Mouse (Mus musculus): ENCODE measurements around the gene Mical2. TPM values are rescaled to one million over a fixed set of nuclear protein-coding genes. Genes with fewer than 3 reads are reported as not detected.

The Mical2 gene
- polyA plus RNA-seq, 1 experiment from 2014 or later, result 1.2 TPM

GRCm38 (mm10) chr7:112244683-112245082, 19.0 kb downstream of the Mical2 start:
- WGBS, result 34% methylated on average over 6 of the region's 6 CpGs
- Histone ChIP-seq H3K4me3 (ENCODE audit: low read depth, low read length) (no peak overlapping the region), H3K4me1 (ENCODE audit: control insufficient read depth, insufficient read depth, low read length) (0 out of 2 replicates have a peak, but pooled peaks cover 2% of the 10 kb centered on the region), H3K9ac (ENCODE audit: low read length) (no peak overlapping the region), H3K36me3 (ENCODE audit: control insufficient read depth, insufficient read depth, low read length) (no peaks in the 10 kb centered on the region), H3K27ac (ENCODE audit: low read depth, low read length) (no peak overlapping the region), H3K9me3 (ENCODE audit: control insufficient read depth, low read length) (no peaks in the 10 kb centered on the region), H3K27me3 (ENCODE audit: control insufficient read depth, insufficient read depth, low read length) (no peaks in the 10 kb centered on the region), H3K4me2 (no peak overlapping the region)
- no peak for ATAC-seq (ENCODE audit: low FRiP score)
- DNase-seq (ENCODE audit: low spot score, missing footprints), result no peak

GRCm38 (mm10) chr7:112245839-112246438, 20.3 kb downstream of the Mical2 start:
- H3K9me3 ChIP-seq (ENCODE audit: control insufficient read depth, low read length), result no peaks in the 10 kb centered on the region
- no peak overlapping the region for H3K9ac ChIP-seq (ENCODE audit: low read length)
- WGBS, result 89% methylated on average over 4 of the region's 4 CpGs
- H3K4me2 ChIP-seq, result no peak overlapping the region
- no peaks in the 10 kb centered on the region for H3K27me3 ChIP-seq (ENCODE audit: control insufficient read depth, insufficient read depth, low read length)
- no peaks in the 10 kb centered on the region for H3K36me3 ChIP-seq (ENCODE audit: control insufficient read depth, insufficient read depth, low read length)
- H3K4me1 ChIP-seq (ENCODE audit: control insufficient read depth, insufficient read depth, low read length), result 0 out of 2 replicates have a peak, but pooled peaks cover 2% of the 10 kb centered on the region
- no peak overlapping the region for H3K4me3 ChIP-seq (ENCODE audit: low read depth, low read length)
- H3K27ac ChIP-seq (ENCODE audit: low read depth, low read length), result no peak overlapping the region
- no peak for DNase-seq (ENCODE audit: low spot score, missing footprints)
- no peak for ATAC-seq (ENCODE audit: low FRiP score)

GRCm38 (mm10) chr7:112246442-112246841, 20.8 kb downstream of the Mical2 start:
- Histone ChIP-seq H3K36me3 (ENCODE audit: control insufficient read depth, insufficient read depth, low read length) (no peaks in the 10 kb centered on the region), H3K4me2 (no peak overlapping the region), H3K4me3 (ENCODE audit: low read depth, low read length) (no peak overlapping the region), H3K4me1 (ENCODE audit: control insufficient read depth, insufficient read depth, low read length) (0 out of 2 replicates have a peak, but pooled peaks cover 2% of the 10 kb centered on the region), H3K27ac (ENCODE audit: low read depth, low read length) (no peak overlapping the region), H3K27me3 (ENCODE audit: control insufficient read depth, insufficient read depth, low read length) (no peaks in the 10 kb centered on the region), H3K9me3 (ENCODE audit: control insufficient read depth, low read length) (no peaks in the 10 kb centered on the region), H3K9ac (ENCODE audit: low read length) (no peak overlapping the region)
- DNase-seq (ENCODE audit: low spot score, missing footprints), result no peak
- WGBS, result 94% methylated on average over 4 of the region's 4 CpGs
- ATAC-seq (ENCODE audit: low FRiP score), result no peak

GRCm38 (mm10) chr7:112247890-112248289, 22.2 kb downstream of the Mical2 start:
- H3K27me3 ChIP-seq (ENCODE audit: control insufficient read depth, insufficient read depth, low read length), result no peaks in the 10 kb centered on the region
- H3K27ac ChIP-seq (ENCODE audit: low read depth, low read length), result no peak overlapping the region
- WGBS, result 79% methylated on average over 3 of the region's 3 CpGs
- no peak overlapping the region for H3K9ac ChIP-seq (ENCODE audit: low read length)
- 0 out of 2 replicates have a peak, but pooled peaks cover 2% of the 10 kb centered on the region for H3K4me1 ChIP-seq (ENCODE audit: control insufficient read depth, insufficient read depth, low read length)
- no peak overlapping the region for H3K4me2 ChIP-seq
- DNase-seq (ENCODE audit: low spot score, missing footprints) (no peak), ATAC-seq (ENCODE audit: low FRiP score) (no peak)
- no peak overlapping the region for H3K4me3 ChIP-seq (ENCODE audit: low read depth, low read length)
- H3K9me3 ChIP-seq (ENCODE audit: control insufficient read depth, low read length), result no peaks in the 10 kb centered on the region
- H3K36me3 ChIP-seq (ENCODE audit: control insufficient read depth, insufficient read depth, low read length), result no peaks in the 10 kb centered on the region

GRCm38 (mm10) chr7:112249476-112249875, 23.8 kb downstream of the Mical2 start:
- Histone ChIP-seq H3K36me3 (ENCODE audit: control insufficient read depth, insufficient read depth, low read length) (no peaks in the 10 kb centered on the region), H3K4me1 (ENCODE audit: control insufficient read depth, insufficient read depth, low read length) (no peaks in the 10 kb centered on the region), H3K27ac (ENCODE audit: low read depth, low read length) (no peak overlapping the region), H3K4me2 (no peak overlapping the region), H3K9ac (ENCODE audit: low read length) (no peak overlapping the region), H3K27me3 (ENCODE audit: control insufficient read depth, insufficient read depth, low read length) (no peaks in the 10 kb centered on the region), H3K4me3 (ENCODE audit: low read depth, low read length) (no peak overlapping the region), H3K9me3 (ENCODE audit: control insufficient read depth, low read length) (no peaks in the 10 kb centered on the region)
- ATAC-seq (ENCODE audit: low FRiP score), result no peak
- no peak for DNase-seq (ENCODE audit: low spot score, missing footprints)
- WGBS, result 82% methylated on average over 4 of the region's 4 CpGs

- Histone ChIP-seq H3K4me2 (no peak overlapping the region), H3K27me3 (ENCODE audit: control insufficient read depth, insufficient read depth, low read length) (no peaks in the 10 kb centered on the region), H3K36me3 (ENCODE audit: control insufficient read depth, insufficient read depth, low read length) (no peaks in the 10 kb centered on the region), H3K27ac (ENCODE audit: low read depth, low read length) (no peak overlapping the region), H3K9me3 (ENCODE audit: control insufficient read depth, low read length) (no peaks in the 10 kb centered on the region), H3K9ac (ENCODE audit: low read length) (no peak overlapping the region), H3K4me1 (ENCODE audit: control insufficient read depth, insufficient read depth, low read length) (no peaks in the 10 kb centered on the region), H3K4me3 (ENCODE audit: low read depth, low read length) (no peak overlapping the region)
- WGBS, result 87% methylated on average over 5 of the region's 5 CpGs
- DNase-seq (ENCODE audit: low spot score, missing footprints) (no peak), ATAC-seq (ENCODE audit: low FRiP score) (no peak)
These were observed 26.4 kb downstream of the Mical2 start for GRCm38 (mm10) chr7:112252065-112252464.

GRCm38 (mm10) chr7:112254233-112254632, 28.6 kb downstream of the Mical2 start:
- Histone ChIP-seq H3K9me3 (ENCODE audit: control insufficient read depth, low read length) (no peaks in the 10 kb centered on the region), H3K27me3 (ENCODE audit: control insufficient read depth, insufficient read depth, low read length) (no peaks in the 10 kb centered on the region), H3K4me3 (ENCODE audit: low read depth, low read length) (no peak overlapping the region), H3K27ac (ENCODE audit: low read depth, low read length) (no peak overlapping the region), H3K4me2 (no peak overlapping the region), H3K9ac (ENCODE audit: low read length) (no peak overlapping the region), H3K4me1 (ENCODE audit: control insufficient read depth, insufficient read depth, low read length) (no peaks in the 10 kb centered on the region), H3K36me3 (ENCODE audit: control insufficient read depth, insufficient read depth, low read length) (no peaks in the 10 kb centered on the region)
- 88% methylated on average over 3 of the region's 3 CpGs for WGBS
- DNase-seq (ENCODE audit: low spot score, missing footprints), result no peak
- ATAC-seq (ENCODE audit: low FRiP score), result no peak

GRCm38 (mm10) chr7:112255248-112255866, 29.7 kb downstream of the Mical2 start:
- WGBS, result 55% methylated on average over 3 of the region's 3 CpGs
- ATAC-seq (ENCODE audit: low FRiP score) (no peak), DNase-seq (ENCODE audit: low spot score, missing footprints) (no peak)
- no peaks in the 10 kb centered on the region for H3K36me3 ChIP-seq (ENCODE audit: control insufficient read depth, insufficient read depth, low read length)
- no peaks in the 10 kb centered on the region for H3K9me3 ChIP-seq (ENCODE audit: control insufficient read depth, low read length)
- H3K9ac ChIP-seq (ENCODE audit: low read length), result no peak overlapping the region
- H3K4me3 ChIP-seq (ENCODE audit: low read depth, low read length), result no peak overlapping the region
- H3K27me3 ChIP-seq (ENCODE audit: control insufficient read depth, insufficient read depth, low read length), result no peaks in the 10 kb centered on the region
- no peaks in the 10 kb centered on the region for H3K4me1 ChIP-seq (ENCODE audit: control insufficient read depth, insufficient read depth, low read length)
- no peak overlapping the region for H3K27ac ChIP-seq (ENCODE audit: low read depth, low read length)
- H3K4me2 ChIP-seq, result no peak overlapping the region

GRCm38 (mm10) chr7:112258338-112258903, 32.8 kb downstream of the Mical2 start:
- H3K4me1 ChIP-seq (ENCODE audit: control insufficient read depth, insufficient read depth, low read length), result no peaks in the 10 kb centered on the region
- H3K4me3 ChIP-seq (ENCODE audit: low read depth, low read length), result no peak overlapping the region
- no peaks in the 10 kb centered on the region for H3K9me3 ChIP-seq (ENCODE audit: control insufficient read depth, low read length)
- no peaks in the 10 kb centered on the region for H3K27me3 ChIP-seq (ENCODE audit: control insufficient read depth, insufficient read depth, low read length)
- no peak for DNase-seq (ENCODE audit: low spot score, missing footprints)
- no peaks in the 10 kb centered on the region for H3K36me3 ChIP-seq (ENCODE audit: control insufficient read depth, insufficient read depth, low read length)
- WGBS, result 81% methylated on average over 4 of the region's 4 CpGs
- H3K4me2 ChIP-seq, result no peak overlapping the region
- no peak overlapping the region for H3K9ac ChIP-seq (ENCODE audit: low read length)
- H3K27ac ChIP-seq (ENCODE audit: low read depth, low read length), result no peak overlapping the region
- no peak for ATAC-seq (ENCODE audit: low FRiP score)

All from midbrain, embryonic 11.5 days (tissue).